Mouse (Mus musculus) liver, postnatal 0 days (tissue): ENCODE measurements at regions not wholly inside any gene's neighbourhood (a gene's known extent, or its start where the extent isn't known, plus 50 kb on each side); places are given as distances from the start of the nearest gene placed in this dataset.

Source experiments
- CTCF ChIP-seq: sonication (generic); IDR thresholded peaks from 2 replicates; pipeline ENCODE4 v1.5.1; 2016; ENCODE audit warnings: antibody characterized with exemption, low read depth
- EP300 ChIP-seq: IDR thresholded peaks from 2 replicates; pipeline ENCODE4 v1.6.1; 2016; ENCODE audit warnings: antibody characterized with exemption, low read depth, mild to moderate bottlenecking

- no peak for TF ChIP-seq CTCF
- TF ChIP-seq EP300 = no peak
Observed at GRCm38 (mm10) chr2:131750679-131751078, 108.9 kb downstream of the Erv3 start.
